Mouse (Mus musculus) embryonic facial prominence, embryonic 15.5 days (tissue): ENCODE results near the gene Fggy. TPM values are rescaled to one million over a fixed set of nuclear protein-coding genes. Genes with fewer than 3 reads are reported as not detected.
A peak's percentile ranks its signal among the peaks of the same experiment; 100 is the strongest.

Source experiments
- ATAC-seq: fragments of 200-750 bp; cut with Nextera tagmentation; 2 replicates; pipeline ENCODE4 v1.8.0; 2017; ENCODE audit warnings: low read depth, moderate TSS enrichment; ENCODE audit not compliant: insufficient number of reproducible peaks, low FRiP score, low TSS enrichment
- H3K27ac ChIP-seq: fragments of 300-500 bp; sonication (generic); replicated peaks from 2 replicates; pipeline ENCODE4 v1.5.1; 2015; ENCODE audit warnings: mild to moderate bottlenecking, inconsistent platforms
- H3K27me3 ChIP-seq: fragments of 300-500 bp; sonication (generic); 2 replicates; pipeline ENCODE4 v1.6.1; 2015; ENCODE audit warnings: inconsistent platforms
- H3K36me3 ChIP-seq: fragments of 300-500 bp; sonication (generic); 2 replicates; pipeline ENCODE4 v1.6.1; 2015; ENCODE audit warnings: mild to moderate bottlenecking, inconsistent platforms
- H3K4me1 ChIP-seq: fragments of 300-500 bp; sonication (generic); 2 replicates; pipeline ENCODE4 v1.6.1; 2015; ENCODE audit warnings: inconsistent platforms
- H3K4me2 ChIP-seq: fragments of 300-500 bp; sonication (generic); replicated peaks from 2 replicates; pipeline ENCODE4 v1.6.1; 2015; ENCODE audit warnings: mild to moderate bottlenecking, inconsistent platforms
- H3K4me3 ChIP-seq: fragments of 300-500 bp; sonication (generic); replicated peaks from 2 replicates; pipeline ENCODE4 v1.5.1; 2015; ENCODE audit warnings: mild to moderate bottlenecking, inconsistent platforms
- H3K9ac ChIP-seq: fragments of 300-500 bp; sonication (generic); 2 replicates; pipeline ENCODE4 v1.6.1; 2015; ENCODE audit warnings: inconsistent platforms
- H3K9me3 ChIP-seq: fragments of 300-500 bp; sonication (generic); replicated peaks from 2 replicates; pipeline ENCODE4 v1.6.1; 2016; ENCODE audit warnings: inconsistent platforms
- WGBS: fragments of 180-500 bp; shearing (Covaris S2); methylation state at CpG from one replicate; pipeline ENCODE4 v1.1.7; 2015; 5-methylcytosine and 5-hydroxymethylcytosine counted together
- polyA plus RNA-seq: library from polyadenylated mRNA; unstranded; fragments of >200 nt; fragmentation: Nextera tagmentation; extraction: Ambion mirVana; gene quantifications from 2 replicates; pipeline ENCODE4 v1.2.1, GENCODE M21; 2015

Fggy gene
- polyA plus RNA-seq, 1 experiment from 2014 or later: 9.6 TPM

DNA sequence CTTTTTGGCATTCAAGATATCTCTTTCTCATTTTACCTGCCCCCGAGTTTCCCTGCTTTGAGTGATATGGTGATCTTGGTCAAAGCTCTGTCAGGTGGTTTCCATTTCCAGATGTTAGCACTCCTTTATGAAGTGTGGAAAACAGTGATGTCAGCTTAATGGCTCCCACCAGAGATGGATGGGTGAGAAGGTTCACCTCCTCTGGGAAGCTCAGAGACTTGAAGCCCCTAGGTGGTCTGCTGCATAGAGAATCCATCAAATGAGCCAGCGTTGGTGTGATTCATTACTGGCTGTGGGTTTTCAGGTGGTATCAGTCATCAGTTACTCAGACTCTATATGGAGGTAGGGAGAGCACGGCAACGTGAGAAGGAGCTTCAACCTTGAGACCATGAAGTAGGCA is 44.5 kb downstream of the Fggy start:
- WGBS: 69% methylated on average over 4 of the region's 4 CpGs
- Histone ChIP-seq H3K27ac (no peak overlapping the region), H3K27me3 (no peaks in the 10 kb centered on the region), H3K4me3 (no peak overlapping the region), H3K9me3 (no peaks in the 10 kb centered on the region), H3K4me1 (no peaks in the 10 kb centered on the region), H3K36me3 (no peaks in the 10 kb centered on the region), H3K9ac (no peak overlapping the region), H3K4me2 (no peak overlapping the region)
- ATAC-seq: no peak

DNA sequence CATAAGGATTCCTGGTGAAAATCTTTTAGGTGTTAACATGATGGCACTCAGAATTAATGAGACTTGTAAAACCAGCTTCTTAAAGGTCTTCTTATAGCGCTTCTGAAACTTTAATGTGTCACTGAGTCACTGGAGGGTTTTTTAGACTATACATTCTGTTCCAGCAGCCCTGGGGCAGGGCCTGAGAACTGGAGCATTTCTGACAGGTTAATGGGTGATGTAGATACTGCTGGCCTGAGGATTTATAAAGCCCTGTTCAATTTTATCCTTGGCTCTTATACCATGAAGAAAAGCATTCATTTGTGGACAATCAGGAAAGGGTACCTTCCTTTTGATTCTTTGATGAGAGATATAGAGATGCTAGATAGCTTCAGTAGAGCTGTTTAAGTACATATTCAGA is 45.9 kb downstream of the Fggy start:
- H3K9ac ChIP-seq: no peak overlapping the region
- no peaks in the 10 kb centered on the region for H3K27me3 ChIP-seq
- H3K9me3 ChIP-seq: no peaks in the 10 kb centered on the region
- H3K36me3 ChIP-seq: no peaks in the 10 kb centered on the region
- no peak overlapping the region for H3K27ac ChIP-seq
- H3K4me1 ChIP-seq: no peaks in the 10 kb centered on the region
- H3K4me3 ChIP-seq: no peak overlapping the region
- no peak for ATAC-seq
- 68% methylated on average over 1 of the region's 1 CpGs for WGBS
- no peak overlapping the region for H3K4me2 ChIP-seq

DNA sequence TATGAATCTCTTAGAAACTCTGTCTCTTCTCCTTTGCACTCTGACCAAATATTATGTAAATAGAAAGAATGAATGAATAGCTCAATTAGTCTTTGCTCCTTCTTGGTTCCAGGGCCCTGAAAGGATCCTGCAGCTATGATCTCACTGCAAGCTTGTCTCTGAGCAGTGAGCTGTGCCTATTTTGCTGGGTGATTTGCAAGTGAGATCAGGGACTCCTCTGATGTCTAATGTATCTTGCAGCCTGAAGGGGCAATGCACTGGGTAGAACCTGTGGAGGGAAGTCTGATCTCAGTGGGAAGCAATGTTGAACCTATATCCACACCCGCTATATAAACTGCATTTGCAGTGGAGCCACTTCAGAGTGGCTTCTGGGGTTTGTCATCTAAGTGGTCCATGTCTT is 53.4 kb downstream of the Fggy start:
- Histone ChIP-seq H3K27me3 (no peaks in the 10 kb centered on the region), H3K4me3 (no peak overlapping the region), H3K9me3 (no peaks in the 10 kb centered on the region), H3K36me3 (no peaks in the 10 kb centered on the region), H3K9ac (no peak overlapping the region), H3K4me1 (no peaks in the 10 kb centered on the region), H3K4me2 (no peak overlapping the region), H3K27ac (no peak overlapping the region)
- ATAC-seq: no peak
- WGBS: 89% methylated on average over 1 of the region's 1 CpGs

DNA sequence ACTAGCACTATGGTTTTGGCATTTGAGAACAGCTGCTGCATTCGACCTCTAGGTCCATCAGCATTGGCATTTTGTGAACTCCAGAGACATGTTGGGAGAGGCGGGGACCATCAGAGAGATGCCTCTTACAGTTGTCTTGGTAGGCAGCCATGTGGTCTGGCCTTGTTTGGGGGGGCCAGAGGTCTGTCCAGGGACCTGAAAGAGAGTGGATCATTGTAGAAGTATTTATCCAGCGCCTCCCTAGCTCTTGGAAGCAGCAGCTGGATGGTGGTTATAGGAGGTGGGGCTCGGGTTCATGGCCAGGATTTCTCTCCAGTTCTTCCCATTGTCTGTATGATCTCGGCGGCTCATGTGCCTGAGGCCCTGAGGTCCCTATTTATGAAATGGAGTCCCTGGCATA is 54.1 kb downstream of the Fggy start:
- no peak overlapping the region for H3K4me2 ChIP-seq
- H3K9ac ChIP-seq: no peak overlapping the region
- whole genome bisulfite sequencing: 83% methylated on average over 6 of the region's 6 CpGs
- H3K9me3 ChIP-seq: no peaks in the 10 kb centered on the region
- no peaks in the 10 kb centered on the region for H3K27me3 ChIP-seq
- H3K4me3 ChIP-seq: no peak overlapping the region
- ATAC-seq: no peak
- no peaks in the 10 kb centered on the region for H3K4me1 ChIP-seq
- H3K36me3 ChIP-seq: no peaks in the 10 kb centered on the region
- H3K27ac ChIP-seq: no peak overlapping the region

DNA sequence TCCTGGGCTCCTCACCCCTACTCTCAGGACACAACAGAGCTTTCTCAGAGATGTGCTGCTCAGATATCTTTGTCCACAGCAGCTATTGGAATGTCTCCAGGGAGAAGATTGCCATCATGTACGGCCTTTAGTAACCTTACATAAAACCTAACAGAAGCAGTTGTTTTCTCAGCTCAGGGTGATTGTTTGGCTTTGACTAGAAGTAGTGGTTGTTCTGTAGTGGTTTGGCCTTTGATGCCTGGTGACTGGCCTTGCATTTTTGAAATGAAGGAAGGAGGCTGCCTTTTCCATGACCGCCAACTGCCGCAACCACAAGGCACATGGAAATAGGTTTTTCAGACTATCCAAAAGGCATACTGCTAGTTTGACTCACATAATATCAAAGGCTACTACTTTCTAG is 63.7 kb downstream of the Fggy start:
- Histone ChIP-seq H3K4me3 (no peak overlapping the region), H3K27me3 (no peaks in the 10 kb centered on the region), H3K9me3 (no peaks in the 10 kb centered on the region), H3K9ac (no peak overlapping the region), H3K4me2 (no peak overlapping the region), H3K36me3 (no peaks in the 10 kb centered on the region), H3K4me1 (no peaks in the 10 kb centered on the region), H3K27ac (no peak overlapping the region)
- 74% methylated on average over 3 of the region's 3 CpGs for WGBS
- ATAC-seq: no peak

DNA sequence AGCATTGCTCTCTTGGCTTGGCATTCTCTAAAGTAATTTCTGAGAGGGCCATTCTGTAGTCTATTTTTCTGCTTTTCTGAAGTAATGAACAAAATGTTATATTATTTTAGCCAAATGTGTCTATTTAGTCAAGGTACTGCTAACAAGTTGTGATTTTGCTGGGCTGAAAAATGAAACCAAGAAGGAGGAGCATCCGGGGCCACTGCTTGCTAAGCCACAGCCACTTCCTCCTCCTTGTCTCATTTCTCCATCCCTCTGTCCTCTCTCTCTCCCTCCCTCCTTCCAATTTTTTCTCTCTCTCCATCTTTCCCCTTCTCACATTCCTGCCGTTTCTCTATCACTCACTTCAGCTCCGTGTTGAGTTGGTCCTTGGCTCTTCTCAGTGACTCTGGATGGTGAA is 67.4 kb downstream of the Fggy start:
- no peaks in the 10 kb centered on the region for H3K27me3 ChIP-seq
- no peak overlapping the region for H3K4me2 ChIP-seq
- H3K4me3 ChIP-seq: no peak overlapping the region
- H3K9me3 ChIP-seq: no peaks in the 10 kb centered on the region
- H3K4me1 ChIP-seq: no peaks in the 10 kb centered on the region
- WGBS: 79% methylated on average over 3 of the region's 3 CpGs
- ATAC-seq: no peak
- no peak overlapping the region for H3K27ac ChIP-seq
- H3K36me3 ChIP-seq: no peaks in the 10 kb centered on the region
- H3K9ac ChIP-seq: no peak overlapping the region

DNA sequence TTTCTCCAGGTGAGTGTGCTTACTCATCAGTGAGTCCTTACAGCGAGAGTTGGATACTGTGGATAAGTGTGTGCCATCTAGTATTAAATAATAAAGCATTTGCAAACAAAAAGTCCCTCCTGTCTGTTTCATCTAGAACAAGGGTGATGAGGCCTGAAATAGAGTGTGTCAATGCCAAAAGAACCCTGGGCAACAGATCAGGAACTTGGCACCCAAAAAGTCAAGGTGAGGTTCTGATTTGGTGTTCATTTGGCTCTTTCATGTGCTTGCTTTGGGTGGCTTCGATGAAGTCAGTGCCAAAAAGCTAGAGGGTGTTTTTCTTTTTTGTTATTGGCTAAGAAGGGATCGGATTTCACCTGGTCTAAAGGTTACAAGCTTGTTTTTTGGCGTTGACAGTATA is 68.3 kb downstream of the Fggy start:
- no peak for ATAC-seq
- Histone ChIP-seq H3K27ac (no peak overlapping the region), H3K4me1 (no peaks in the 10 kb centered on the region), H3K27me3 (no peaks in the 10 kb centered on the region), H3K9ac (no peak overlapping the region), H3K4me3 (no peak overlapping the region), H3K9me3 (no peaks in the 10 kb centered on the region), H3K36me3 (no peaks in the 10 kb centered on the region), H3K4me2 (no peak overlapping the region)
- WGBS: 43% methylated on average over 4 of the region's 4 CpGs

DNA sequence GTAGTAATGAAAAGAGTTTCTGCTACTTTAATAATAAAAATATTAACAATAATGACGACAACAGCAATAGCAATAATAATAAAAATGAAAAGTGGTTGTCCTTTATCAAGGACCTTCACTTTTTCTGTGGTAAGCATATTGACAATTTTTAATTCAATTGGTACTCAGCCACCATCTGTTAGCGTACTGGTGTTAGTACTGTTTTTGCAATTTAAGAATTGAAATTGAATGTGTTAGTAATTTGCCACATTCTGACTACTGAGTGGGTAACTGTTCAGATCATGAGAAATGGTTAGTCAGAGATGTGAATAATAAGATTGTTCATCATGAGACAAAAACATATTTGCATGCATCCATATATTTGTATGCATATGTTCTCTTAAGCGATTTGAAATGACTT is 68.9 kb downstream of the Fggy start:
- Histone ChIP-seq H3K27me3 (no peaks in the 10 kb centered on the region), H3K36me3 (no peaks in the 10 kb centered on the region), H3K9ac (no peak overlapping the region), H3K4me1 (no peaks in the 10 kb centered on the region), H3K4me3 (no peak overlapping the region), H3K27ac (no peak overlapping the region), H3K4me2 (no peak overlapping the region), H3K9me3 (no peaks in the 10 kb centered on the region)
- ATAC-seq: no peak
- 89% methylated on average over 3 of the region's 3 CpGs for WGBS

DNA sequence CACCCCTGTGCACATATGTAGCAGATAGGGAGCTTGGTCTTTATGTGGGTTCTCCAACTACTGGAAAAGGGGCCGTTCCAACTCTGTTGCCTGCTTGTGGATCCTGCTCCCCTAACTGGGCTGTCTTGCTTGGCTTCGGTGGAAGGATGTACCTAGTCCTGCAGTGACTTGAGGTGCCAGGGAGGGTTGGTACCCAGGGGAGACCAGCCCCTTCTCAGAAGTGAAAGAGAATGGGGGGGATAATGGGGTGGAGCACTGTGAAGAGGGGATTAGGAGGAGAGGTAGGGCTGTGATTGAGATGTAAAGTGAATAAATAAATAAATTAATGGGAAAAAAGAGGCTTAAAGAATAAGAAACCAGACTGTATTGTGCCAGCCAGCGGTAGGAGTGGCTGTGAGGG is 77.6 kb downstream of the Fggy start:
- no peaks in the 10 kb centered on the region for H3K27me3 ChIP-seq
- no peak overlapping the region for H3K9ac ChIP-seq
- ATAC-seq: no peak
- 84% methylated on average over 3 of the region's 3 CpGs for WGBS
- H3K4me1 ChIP-seq: peaks cover 18% of the 10 kb centered on the region
- H3K36me3 ChIP-seq: no peaks in the 10 kb centered on the region
- no peaks in the 10 kb centered on the region for H3K9me3 ChIP-seq
- no peak overlapping the region for H3K4me2 ChIP-seq
- H3K4me3 ChIP-seq: no peak overlapping the region
- no peak overlapping the region for H3K27ac ChIP-seq

DNA sequence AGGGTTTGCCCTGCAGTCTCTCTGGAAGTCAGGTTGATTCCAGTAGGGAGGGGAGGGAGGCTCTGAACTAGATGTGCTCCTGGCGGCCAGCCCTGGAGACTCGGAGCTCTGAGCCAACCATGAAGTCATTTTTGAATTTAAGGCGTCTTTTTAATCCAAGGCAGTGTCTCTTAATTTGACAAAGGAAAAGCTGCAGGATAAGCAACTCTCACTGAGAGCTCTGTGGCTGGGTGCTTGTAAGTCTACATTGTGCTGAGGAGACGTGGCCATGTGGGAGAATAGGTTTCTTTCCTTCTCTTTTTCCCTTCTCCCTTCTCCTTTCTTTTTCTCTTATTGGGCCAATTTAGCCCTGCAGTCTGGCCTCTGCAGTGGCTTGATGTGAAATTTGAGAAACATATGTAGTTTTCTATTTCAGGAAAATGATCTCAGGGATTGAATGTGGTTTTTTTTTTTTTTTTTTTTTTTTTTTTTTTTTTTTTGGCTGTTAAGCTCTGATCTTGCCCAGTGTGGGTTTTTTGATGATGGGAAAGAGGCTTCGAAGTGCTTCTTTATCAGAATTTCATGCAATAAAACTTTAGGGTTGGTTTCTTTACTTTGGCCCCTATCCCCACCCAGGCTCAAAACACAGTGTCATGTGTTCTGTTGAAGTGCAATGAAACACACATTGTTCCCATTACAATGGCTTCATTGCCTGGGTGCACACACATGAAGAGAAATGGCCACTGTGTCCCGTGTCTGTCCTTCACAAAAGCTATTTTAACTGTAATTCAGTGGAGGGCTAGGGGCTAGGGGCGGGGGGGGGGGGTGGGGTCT is 79.8 kb downstream of the Fggy start:
- 17% methylated on average over 6 of the region's 7 CpGs for WGBS
- peaks cover 18% of the 10 kb centered on the region for H3K4me1 ChIP-seq
- no peaks in the 10 kb centered on the region for H3K36me3 ChIP-seq
- ATAC-seq: peak; percentile 79
- no peaks in the 10 kb centered on the region for H3K9me3 ChIP-seq
- no peak overlapping the region for H3K4me3 ChIP-seq
- H3K27me3 ChIP-seq: no peaks in the 10 kb centered on the region
- peak overlapping the region; percentile 88 for H3K27ac ChIP-seq
- peak overlapping the region; percentile 10; the same call in 1 of the 2 replicates for H3K4me2 ChIP-seq
- no peak overlapping the region for H3K9ac ChIP-seq

DNA sequence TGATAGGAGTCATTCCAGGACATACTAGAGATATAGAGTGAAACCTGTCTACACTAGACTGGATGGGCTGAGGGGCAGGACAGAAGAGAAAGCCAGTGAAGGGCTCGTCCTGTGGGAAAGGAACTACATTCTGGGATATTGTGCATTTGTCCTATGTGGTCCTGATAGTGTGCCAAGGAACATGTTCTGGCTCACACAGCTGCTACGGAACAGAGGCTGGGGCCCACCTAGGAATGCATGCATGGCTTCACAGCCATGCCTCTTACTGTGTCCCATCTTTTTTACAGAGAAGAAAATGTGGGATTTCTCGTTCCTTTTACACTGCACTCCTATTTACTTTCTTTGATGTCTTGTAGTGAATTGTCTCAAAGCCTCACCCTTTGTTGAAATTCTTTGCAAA is 80.8 kb downstream of the Fggy start:
- 49% methylated on average over 3 of the region's 3 CpGs for WGBS
- H3K4me2 ChIP-seq: no peak overlapping the region
- no peak for ATAC-seq

DNA sequence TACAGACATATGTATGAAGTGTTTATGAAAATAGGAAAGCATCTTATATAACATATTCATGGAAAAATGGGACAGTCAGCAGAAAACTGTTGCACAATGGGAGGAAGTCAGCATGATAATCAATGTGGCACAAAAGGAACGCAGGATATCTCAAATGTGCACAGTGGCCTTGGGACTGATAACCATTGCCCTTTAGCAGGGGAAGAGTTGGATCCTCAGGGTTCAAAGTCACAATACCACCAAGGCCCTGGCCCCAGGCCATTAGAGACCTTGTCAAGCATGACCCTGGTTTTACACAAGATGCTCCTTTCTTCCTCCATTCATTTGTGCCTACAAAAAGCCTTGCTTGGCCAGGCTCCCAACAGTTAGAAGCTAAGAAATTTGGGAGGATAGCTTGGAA is 83.5 kb downstream of the Fggy start:
- Histone ChIP-seq H3K4me1 (peaks cover 18% of the 10 kb centered on the region), H3K9ac (no peak overlapping the region), H3K9me3 (no peaks in the 10 kb centered on the region), H3K27ac (no peak overlapping the region), H3K4me3 (no peak overlapping the region), H3K27me3 (no peaks in the 10 kb centered on the region), H3K36me3 (no peaks in the 10 kb centered on the region), H3K4me2 (no peak overlapping the region)
- no peak for ATAC-seq
- WGBS: 84% methylated on average over 1 of the region's 1 CpGs

More for the DNA sequence above, 80.8 kb downstream of the Fggy start:
- H3K27ac ChIP-seq: peak overlapping the region; percentile 88
- H3K4me3 ChIP-seq: no peak overlapping the region
- no peaks in the 10 kb centered on the region for H3K9me3 ChIP-seq
- no peaks in the 10 kb centered on the region for H3K36me3 ChIP-seq
- no peaks in the 10 kb centered on the region for H3K27me3 ChIP-seq
- peaks cover 18% of the 10 kb centered on the region for H3K4me1 ChIP-seq
- no peak overlapping the region for H3K9ac ChIP-seq
